Mouse (Mus musculus) stomach, postnatal 0 days (tissue): ENCODE results near the gene Ssc4d. TPM values are rescaled to one million over a fixed set of nuclear protein-coding genes. Genes with fewer than 3 reads are reported as not detected.
A peak's percentile ranks its signal among the peaks of the same experiment; 100 is the strongest.

Experiments used
- ATAC-seq: fragments of 200-750 bp; cut with Nextera tagmentation; 2 replicates; pipeline ENCODE4 v1.8.0; 2017; ENCODE audit not compliant: low FRiP score, low TSS enrichment
- DNase-seq: peaks from one replicate; pipeline ENCODE4 v3.0.0-alpha.2; 2016; ENCODE audit warnings: low spot score
- H3K27ac ChIP-seq: fragments of 300-500 bp; sonication (generic); replicated peaks from 2 replicates; pipeline ENCODE4 v1.5.1; 2014; ENCODE audit warnings: mild to moderate bottlenecking, control low read depth
- H3K27me3 ChIP-seq: fragments of 300-500 bp; sonication (generic); 2 replicates; pipeline ENCODE4 v1.6.1; 2014; ENCODE audit warnings: low read length; ENCODE audit not compliant: control insufficient read depth, insufficient read depth
- H3K36me3 ChIP-seq: fragments of 300-500 bp; sonication (generic); 2 replicates; pipeline ENCODE4 v1.6.1; 2014; ENCODE audit warnings: low read length, mixed read lengths; ENCODE audit not compliant: control insufficient read depth, insufficient read depth
- H3K4me1 ChIP-seq: fragments of 300-500 bp; sonication (generic); replicated peaks from 2 replicates; pipeline ENCODE4 v1.6.1; 2014; ENCODE audit warnings: antibody characterized with exemption; ENCODE audit not compliant: control insufficient read depth, insufficient read depth
- H3K4me2 ChIP-seq: fragments of 300-500 bp; sonication (generic); replicated peaks from 2 replicates; pipeline ENCODE4 v1.6.1; 2014; ENCODE audit warnings: low read depth, mild to moderate bottlenecking, control low read depth, moderate library complexity
- H3K4me3 ChIP-seq: fragments of 300-500 bp; sonication (generic); 2 replicates; pipeline ENCODE4 v1.5.1; 2014; ENCODE audit warnings: low read depth, low read length, control low read depth
- H3K9ac ChIP-seq: fragments of 300-500 bp; sonication (generic); 2 replicates; pipeline ENCODE4 v1.6.1; 2014; ENCODE audit warnings: mild to moderate bottlenecking, low read length, control low read depth, mixed read lengths
- H3K9me3 ChIP-seq: fragments of 300-500 bp; sonication (generic); 2 replicates; pipeline ENCODE4 v1.6.1; 2016; ENCODE audit warnings: low read length; ENCODE audit not compliant: control insufficient read depth
- CTCF ChIP-seq: IDR thresholded peaks from 2 replicates; pipeline ENCODE4 v1.5.1; 2016; ENCODE audit warnings: antibody characterized with exemption, low read depth, mild to moderate bottlenecking, moderate library complexity
- EP300 ChIP-seq: optimal IDR thresholded peaks from 2 replicates; pipeline ENCODE3; 2016; ENCODE audit warnings: antibody characterized with exemption
- WGBS: fragments of 180-500 bp; shearing (Covaris S2); extraction: QIAGEN DNeasy Blood & Tissue Kit; methylation state at CpG from one replicate; pipeline ENCODE4 v1.1.7; 2014; 5-methylcytosine and 5-hydroxymethylcytosine counted together
- polyA plus RNA-seq: library from polyadenylated mRNA; unstranded; fragments of >200 nt; fragmentation: Nextera tagmentation; extraction: Ambion mirVana; gene quantifications from 2 replicates; pipeline ENCODE4 v1.2.1, GENCODE M21; 2015

Gene Ssc4d
- polyA plus RNA-seq, 1 experiment from 2014 or later = 2.2 TPM

DNA sequence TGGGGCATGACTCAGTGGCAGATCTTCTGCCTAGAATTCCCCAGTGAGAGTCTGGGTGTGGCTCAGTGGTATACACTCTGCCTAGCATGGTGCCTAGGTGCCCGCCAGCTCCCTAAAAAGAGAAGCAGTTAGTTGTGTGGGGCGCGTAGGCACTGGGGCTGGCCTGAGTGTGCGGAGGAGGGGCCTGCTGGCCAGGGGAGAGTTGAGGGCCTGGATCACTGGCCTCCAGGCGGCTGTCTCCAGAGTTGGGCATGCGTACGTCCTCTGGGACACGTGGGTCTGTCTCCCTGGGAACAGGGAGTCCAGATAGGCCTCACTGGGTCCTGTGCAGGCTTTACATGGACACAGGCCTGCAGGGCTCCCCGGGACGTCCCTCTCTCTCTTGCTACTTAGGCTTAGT, 40.5 kb upstream of the Ssc4d start:
- Histone ChIP-seq H3K9me3 (no peaks in the 10 kb centered on the region), H3K36me3 (peaks cover 2% of the 10 kb centered on the region; the same call in 1 of the 2 replicates), H3K27me3 (no peaks in the 10 kb centered on the region), H3K4me3 (no peak overlapping the region), H3K4me1 (no peaks in the 10 kb centered on the region; the same call in 1 of the 2 replicates), H3K9ac (no peak overlapping the region), H3K4me2 (no peak overlapping the region), H3K27ac (peak overlapping the region; percentile 95)
- WGBS = 80% methylated on average over 10 of the region's 10 CpGs
- TF ChIP-seq EP300 (no peak), CTCF (no peak)
- DNase-seq (no peak), ATAC-seq (no peak)

DNA sequence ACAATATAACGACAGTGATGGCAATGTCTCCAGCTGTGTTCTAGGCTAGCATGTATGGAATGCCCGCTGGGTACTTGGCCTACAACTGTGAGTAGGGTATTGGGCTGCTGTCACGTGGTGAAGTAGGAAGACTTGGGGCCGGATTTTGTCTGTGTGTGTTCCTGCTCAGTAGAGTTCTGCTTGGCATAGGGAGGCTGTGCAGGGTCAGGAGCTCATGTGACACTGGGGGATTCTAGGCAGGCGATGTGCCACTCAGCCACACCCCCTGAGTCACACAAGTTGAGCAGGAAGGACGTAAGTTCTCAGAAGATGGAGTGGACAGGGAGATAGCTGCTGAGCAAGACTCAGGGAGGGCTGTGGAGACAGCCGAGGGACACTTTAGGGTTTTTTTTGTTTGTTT, 33.4 kb upstream of the Ssc4d start:
- Histone ChIP-seq H3K27me3 (no peaks in the 10 kb centered on the region), H3K36me3 (peaks cover 2% of the 10 kb centered on the region; the same call in 1 of the 2 replicates), H3K4me3 (no peak overlapping the region), H3K4me2 (no peak overlapping the region), H3K27ac (no peak overlapping the region), H3K4me1 (no peaks in the 10 kb centered on the region), H3K9me3 (no peaks in the 10 kb centered on the region), H3K9ac (no peak overlapping the region)
- no peak for ATAC-seq
- no peak for DNase-seq
- TF ChIP-seq CTCF (no peak), EP300 (no peak)
- 73% methylated on average over 7 of the region's 7 CpGs for WGBS

DNA sequence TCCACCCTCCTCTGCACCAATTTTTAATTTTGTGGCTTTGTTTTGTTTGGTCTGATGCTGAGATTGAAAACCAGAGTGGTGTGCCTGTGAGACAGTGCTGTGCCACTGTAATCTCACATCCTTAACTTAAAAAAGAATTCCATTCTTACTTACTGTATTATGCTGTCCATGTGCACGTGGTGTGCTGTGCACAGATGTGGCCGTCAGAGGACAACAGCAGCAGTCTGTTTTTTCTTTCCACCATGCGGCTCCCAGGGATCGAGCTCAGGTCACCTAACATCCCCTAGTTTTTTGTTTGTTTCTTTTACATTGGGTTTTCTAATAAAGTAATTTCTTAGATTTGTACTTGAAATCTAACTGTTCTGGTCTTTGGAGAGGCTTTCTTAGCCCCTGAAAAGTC, 30.2 kb upstream of the Ssc4d start:
- TF ChIP-seq CTCF (no peak), EP300 (no peak)
- H3K9me3 ChIP-seq = no peaks in the 10 kb centered on the region
- no peak overlapping the region for H3K4me3 ChIP-seq
- H3K4me2 ChIP-seq = no peak overlapping the region
- WGBS = 77% methylated on average over 4 of the region's 4 CpGs
- no peaks in the 10 kb centered on the region for H3K27me3 ChIP-seq
- no peaks in the 10 kb centered on the region for H3K4me1 ChIP-seq
- no peak overlapping the region for H3K27ac ChIP-seq
- ATAC-seq = no peak
- H3K36me3 ChIP-seq = no peaks in the 10 kb centered on the region
- DNase-seq = no peak
- no peak overlapping the region for H3K9ac ChIP-seq

DNA sequence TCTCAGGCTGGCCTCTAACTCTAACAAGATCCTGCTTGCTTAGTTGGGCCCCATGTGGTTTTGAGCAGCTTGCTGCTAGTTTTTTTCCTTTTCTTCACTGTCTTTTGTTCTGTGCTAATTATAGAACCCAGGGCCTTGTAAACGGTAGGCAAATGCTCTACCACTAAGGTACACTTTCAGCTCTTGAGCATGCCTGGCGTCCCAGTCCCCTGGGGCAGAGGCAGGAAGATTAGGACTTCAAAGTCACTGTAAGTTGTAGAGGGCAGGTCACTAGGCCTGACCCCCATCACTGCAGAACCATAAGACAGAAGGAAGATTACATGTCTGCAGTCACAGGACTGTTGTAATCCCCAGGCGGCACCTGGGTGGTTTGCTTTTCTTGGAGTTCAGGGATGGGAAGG, 28.4 kb upstream of the Ssc4d start:
- Histone ChIP-seq H3K4me2 (no peak overlapping the region), H3K9me3 (no peaks in the 10 kb centered on the region), H3K36me3 (peaks cover 2% of the 10 kb centered on the region; the same call in 1 of the 2 replicates), H3K27ac (peak overlapping the region; percentile 53), H3K4me3 (no peak overlapping the region), H3K27me3 (no peaks in the 10 kb centered on the region), H3K4me1 (no peaks in the 10 kb centered on the region), H3K9ac (no peak overlapping the region)
- DNase-seq (no peak), ATAC-seq (no peak; the same call in 1 of the 2 replicates)
- 34% methylated on average over 3 of the region's 3 CpGs for WGBS
- no peak for TF ChIP-seq CTCF
- no peak for TF ChIP-seq EP300

DNA sequence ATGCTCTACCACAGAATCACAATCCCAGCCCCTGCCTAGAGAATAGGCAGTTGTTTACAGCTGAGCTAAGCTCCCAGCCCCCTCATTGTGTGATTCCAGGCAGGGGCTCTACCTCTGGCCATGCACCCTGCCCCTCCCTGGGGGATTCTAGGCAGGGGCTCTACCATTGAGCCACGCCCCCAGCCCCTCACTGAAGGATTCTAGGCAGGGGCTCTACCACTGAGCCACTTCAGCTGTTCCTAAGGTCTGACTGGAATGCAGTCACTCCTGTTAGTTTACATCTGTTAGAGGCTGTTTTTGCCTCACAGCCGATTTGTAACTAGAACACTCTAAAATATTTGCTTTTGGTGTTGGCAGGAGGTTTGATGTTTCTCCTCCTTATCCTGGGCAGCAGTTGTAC, 28.0 kb upstream of the Ssc4d start:
- TF ChIP-seq CTCF (no peak), EP300 (no peak)
- Histone ChIP-seq H3K27ac (0 out of 2 replicates have a peak overlapping the region, but pooled peaks have one; percentile 20), H3K27me3 (no peaks in the 10 kb centered on the region), H3K9me3 (no peaks in the 10 kb centered on the region), H3K4me1 (no peaks in the 10 kb centered on the region), H3K9ac (no peak overlapping the region), H3K4me2 (no peak overlapping the region), H3K36me3 (peaks cover 4% of the 10 kb centered on the region; the same call in 1 of the 2 replicates), H3K4me3 (no peak overlapping the region)
- DNase-seq = no peak
- peak; percentile 36; the same call in 1 of the 2 replicates for ATAC-seq
- WGBS = 54% methylated on average over 2 of the region's 2 CpGs

DNA sequence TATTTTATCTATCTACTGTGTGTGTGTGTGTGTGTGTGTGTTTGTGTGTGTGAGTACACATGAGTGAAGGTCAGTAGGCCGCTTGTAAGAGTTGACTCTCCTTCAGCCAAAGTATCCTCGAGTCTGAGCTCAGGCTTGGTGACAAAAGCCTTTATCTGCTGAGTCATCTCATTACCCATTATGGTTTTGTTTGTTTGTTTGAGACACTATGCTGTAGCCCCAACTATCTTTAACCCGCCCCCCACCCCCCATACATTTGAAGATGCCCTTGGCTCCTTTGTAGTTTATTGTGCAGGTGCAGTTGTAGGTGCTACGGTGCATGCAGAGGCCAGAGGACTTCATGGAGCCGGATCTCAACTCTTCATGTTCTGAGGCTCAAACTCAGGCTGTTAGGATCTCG, 26.9 kb upstream of the Ssc4d start:
- Histone ChIP-seq H3K27ac (no peak overlapping the region), H3K9me3 (no peaks in the 10 kb centered on the region), H3K36me3 (peaks cover 4% of the 10 kb centered on the region; the same call in 1 of the 2 replicates), H3K4me3 (no peak overlapping the region), H3K27me3 (no peaks in the 10 kb centered on the region), H3K4me1 (no peaks in the 10 kb centered on the region), H3K4me2 (no peak overlapping the region), H3K9ac (no peak overlapping the region)
- TF ChIP-seq CTCF (no peak), EP300 (no peak)
- ATAC-seq (no peak), DNase-seq (no peak)
- 88% methylated on average over 6 of the region's 6 CpGs for WGBS
